ENCODE assay signal across 9 mouse cellular contexts in the genomic region with DNA sequence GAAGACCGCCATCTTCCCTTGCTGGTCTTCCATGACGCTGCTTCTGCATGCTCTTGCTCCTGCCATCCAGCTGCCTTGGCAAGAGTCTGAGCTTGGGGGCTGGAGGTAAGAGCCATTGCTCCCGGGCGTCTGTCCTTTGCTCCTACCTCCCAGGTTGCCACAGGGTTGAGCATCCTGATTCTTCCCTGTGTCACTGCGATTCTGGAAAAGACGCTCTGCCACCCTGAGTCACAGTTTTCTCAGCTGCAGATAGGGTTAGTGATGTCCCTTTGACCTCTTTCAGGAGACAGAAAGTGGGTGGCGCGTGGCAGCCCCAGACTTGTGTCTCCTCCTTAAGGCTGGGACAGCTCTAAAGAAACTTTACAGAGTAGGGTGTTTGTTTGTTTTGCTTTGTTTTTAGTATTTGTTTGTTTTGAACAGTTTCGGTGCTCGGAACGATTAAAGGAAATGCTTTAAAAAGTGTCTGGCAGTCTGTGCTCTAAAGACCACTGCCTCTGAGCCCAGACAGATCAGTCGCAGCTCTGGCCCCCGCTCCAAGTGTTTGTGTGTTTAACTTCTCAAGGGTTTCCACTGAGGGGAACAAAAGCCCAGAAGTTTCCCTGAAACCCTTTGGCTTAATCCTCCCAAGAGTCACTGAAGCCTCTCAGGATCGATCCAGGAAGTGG.
DNase-seq lines count a peak whose midpoint lies in the region; ATAC-seq and TF ChIP-seq lines count a peak whose summit lies in the region.
"Had no signal": no experiment of that assay in that cellular context is flagged by ENCODE, and none has a peak within 500 bp of the region (broad histone marks: within the 10 kb centered on the region; RNA-seq: fewer than 3 reads in every experiment).

No protein-coding gene starts in this region.

- peak; percentile 40 for DNase-seq in forebrain, embryonic 11.5 days (ENCODE audit: low spot score)
- DNase-seq in forebrain, postnatal 0 days = no peak
- DNase-seq in layer of hippocampus, adult 2 months (ENCODE audit: low spot score in 2 of 2) = no peak
- no peak for DNase-seq in layer of hippocampus, adult 9-11 months
- DNase-seq in embryonic facial prominence, embryonic 14.5 days (ENCODE audit: low spot score) = peak; percentile 56
- DNase-seq: cerebellum, adult 9-10 months had no signal

- no peak overlapping the region for H3K4me3 ChIP-seq in forebrain, embryonic 11.5 days (ENCODE audit: low read depth, low read length)
- no peak overlapping the region for H3K4me3 ChIP-seq in forebrain, postnatal 0 days (ENCODE audit: low read depth, low read length)
- H3K4me3 ChIP-seq in layer of hippocampus, adult 2 months = no peak overlapping the region
- H3K4me3 ChIP-seq in embryonic facial prominence, embryonic 14.5 days (ENCODE audit: low read depth, low read length) = no peak overlapping the region
- H3K4me3 ChIP-seq in macrophage (ENCODE audit: inconsistent target) = no peak overlapping the region

- no peaks in the 10 kb centered on the region for H3K79me2 ChIP-seq in macrophage (ENCODE audit: inconsistent target)

- no peak for ATAC-seq in forebrain, embryonic 11.5 days (replicated peaks; ENCODE audit: low FRiP score)
- ATAC-seq in forebrain, postnatal 0 days = no peak
- peak; percentile 34; the same call in 1 of the 2 replicates for ATAC-seq in embryonic facial prominence, embryonic 14.5 days (ENCODE audit: low read depth)
- no peak for ATAC-seq in monocyte, adult 5-6 weeks (replicated peaks; ENCODE audit: insufficient number of reproducible peaks, low FRiP score, low TSS enrichment, poor library complexity, severe bottlenecking)
- ATAC-seq in CD4-positive, CD25-positive, alpha-beta regulatory T cell, adult 4 months = no peak

- no peaks in the 10 kb centered on the region for H3K9me3 ChIP-seq in forebrain, embryonic 11.5 days (ENCODE audit: control insufficient read depth, low read length)
- no peaks in the 10 kb centered on the region for H3K9me3 ChIP-seq in forebrain, postnatal 0 days (ENCODE audit: low read length)
- 0 out of 2 replicates have a peak, but pooled peaks cover 4% of the 10 kb centered on the region for H3K9me3 ChIP-seq in embryonic facial prominence, embryonic 14.5 days (ENCODE audit: control insufficient read depth, low read length)

- H3K27ac ChIP-seq in forebrain, embryonic 11.5 days (ENCODE audit: low read depth, low read length) = no peak overlapping the region
- no peak overlapping the region for H3K27ac ChIP-seq in forebrain, postnatal 0 days (ENCODE audit: low read depth, low read length)
- H3K27ac ChIP-seq in layer of hippocampus, adult 2 months = peak overlapping the region; percentile 48; the same call in 1 of the 2 replicates
- H3K27ac ChIP-seq in embryonic facial prominence, embryonic 14.5 days (replicated peaks; ENCODE audit: low read depth, low read length) = peak overlapping the region; percentile 70
- peak overlapping the region; percentile 71 for H3K27ac ChIP-seq in macrophage

- no peak for TF ChIP-seq CTCF in forebrain, postnatal 0 days (IDR thresholded peaks at IDR 0.05; ENCODE audit: low read depth)
- no peak for TF ChIP-seq CTCF in layer of hippocampus, adult 2 months (conservative IDR thresholded peaks at IDR 0.05)

- 56% methylated on average over 14 of the region's 14 CpGs for WGBS in forebrain, embryonic 11.5 days
- WGBS in forebrain, postnatal 0 days = 58% methylated on average over 14 of the region's 14 CpGs
- WGBS in embryonic facial prominence, embryonic 14.5 days = 54% methylated on average over 14 of the region's 14 CpGs
- 53% methylated on average over 14 of the region's 14 CpGs for WGBS in macrophage (ENCODE audit: missing documents)

- no peaks in the 10 kb centered on the region; the same call in 1 of the 2 replicates for H3K4me1 ChIP-seq in forebrain, embryonic 11.5 days (replicated peaks; ENCODE audit: control insufficient read depth, insufficient read depth, low read length)
- no peaks in the 10 kb centered on the region for H3K4me1 ChIP-seq in forebrain, postnatal 0 days (ENCODE audit: insufficient read depth)
- peaks cover 18% of the 10 kb centered on the region for H3K4me1 ChIP-seq in embryonic facial prominence, embryonic 14.5 days (ENCODE audit: control insufficient read depth, insufficient read depth, low read length)

- H3K36me3 ChIP-seq in forebrain, embryonic 11.5 days (ENCODE audit: control insufficient read depth, insufficient read depth, low read length) = no peaks in the 10 kb centered on the region
- no peaks in the 10 kb centered on the region for H3K36me3 ChIP-seq in forebrain, postnatal 0 days (ENCODE audit: insufficient read depth)
- H3K36me3 ChIP-seq in embryonic facial prominence, embryonic 14.5 days (ENCODE audit: control insufficient read depth, insufficient read depth, low read length) = no peaks in the 10 kb centered on the region
- H3K36me3 ChIP-seq in macrophage (ENCODE audit: inconsistent target) = no peaks in the 10 kb centered on the region

- H3K9ac ChIP-seq in forebrain, embryonic 11.5 days (ENCODE audit: low read length) = no peak overlapping the region
- no peak overlapping the region for H3K9ac ChIP-seq in forebrain, postnatal 0 days
- H3K9ac ChIP-seq in embryonic facial prominence, embryonic 14.5 days (ENCODE audit: low read depth, low read length) = no peak overlapping the region

- no peak overlapping the region for H3K4me2 ChIP-seq in forebrain, embryonic 11.5 days (ENCODE audit: low read depth, low read length, severe bottlenecking)
- H3K4me2 ChIP-seq in forebrain, postnatal 0 days (ENCODE audit: low read depth) = no peak overlapping the region
- peak overlapping the region; percentile 14; the same call in 1 of the 2 replicates for H3K4me2 ChIP-seq in embryonic facial prominence, embryonic 14.5 days (ENCODE audit: low read depth, low read length)

- no peaks in the 10 kb centered on the region; the same call in 1 of the 2 replicates for H3K27me3 ChIP-seq in forebrain, embryonic 11.5 days (ENCODE audit: control insufficient read depth, insufficient read depth, low read length)
- no peaks in the 10 kb centered on the region for H3K27me3 ChIP-seq in forebrain, postnatal 0 days (ENCODE audit: insufficient read depth, low read length)
- H3K27me3 ChIP-seq in embryonic facial prominence, embryonic 14.5 days (replicated peaks; ENCODE audit: control insufficient read depth, insufficient read depth, low read length) = no peaks in the 10 kb centered on the region

Comparison
In these comparisons a context has a peak if more than half of its experiments do, and no peak if none do; other contexts are left out.
1. DNase-seq: peak in forebrain, embryonic 11.5 days (single experiment) and embryonic facial prominence, embryonic 14.5 days (single experiment); none in forebrain, postnatal 0 days (single experiment), layer of hippocampus, adult 2 months (0 of 2) and layer of hippocampus, adult 9-11 months (single experiment).
2. H3K27ac ChIP-seq: peak in layer of hippocampus, adult 2 months (single experiment), embryonic facial prominence, embryonic 14.5 days (single experiment) and macrophage (single experiment); none in forebrain, embryonic 11.5 days (single experiment) and forebrain, postnatal 0 days (single experiment).